Mouse (Mus musculus) olfactory bulb, adult 2 months (tissue): Measurements from ENCODE around the gene Elavl4.

ENCODE experiments used
- CTCF ChIP-seq: fragments of 200-500 bp; IDR thresholded peaks from 2 replicates; pipeline ENCODE4 v1.5.1; 2012; ENCODE audit warnings: low read depth, mild to moderate bottlenecking, low read length, moderate library complexity; ENCODE audit not compliant: insufficient read depth
- POLR2A ChIP-seq: fragments of 200-500 bp; IDR thresholded peaks from 2 replicates; pipeline ENCODE4 v1.6.1; 2012; ENCODE audit warnings: mild to moderate bottlenecking, low read depth, low read length, moderate library complexity; ENCODE audit not compliant: insufficient read depth

DNA sequence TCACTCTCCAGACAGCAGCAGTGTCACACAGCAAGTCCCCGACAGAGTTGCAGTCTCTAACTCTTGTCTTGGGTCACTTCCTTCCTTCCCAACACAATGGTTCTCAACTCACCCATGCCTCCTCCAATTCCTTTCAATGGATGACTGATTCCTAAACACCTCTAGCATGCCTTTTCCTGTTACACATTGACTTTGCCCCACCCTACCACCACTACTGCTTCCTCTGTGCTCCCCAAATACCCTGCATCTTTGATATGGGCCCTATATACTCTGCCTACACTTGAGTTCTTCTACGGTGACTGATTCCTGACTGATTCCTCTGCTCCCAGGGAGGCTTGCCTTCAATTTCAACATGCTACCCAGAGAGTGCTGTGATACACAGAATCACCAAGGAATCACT lies 153.1 kb downstream of the Elavl4 start:
- TF ChIP-seq POLR2A = no peak
- TF ChIP-seq CTCF = no peak
